Mouse (Mus musculus) urinary bladder, adult 18-20 months (tissue): ENCODE measurements around the gene Stk11.
"Not testable (repeated sequence)": the region's sequence is repeated elsewhere in the genome, so short reads cannot be mapped to it uniquely, and the experiment has no call there.

Experiments used
- DNase-seq, 2 experiments: peaks; one replicate each; pipeline ENCODE4 v3.0.0; 2022; ENCODE audit warnings: low spot score in 2 of 2, mixed read lengths in 2 of 2

Stk11 gene

GRCm38 (mm10) chr10:80157141-80157929, 41.7 kb downstream of the Stk11 start:
- DNase-seq, result no peak

GRCm38 (mm10) chr10:80158307-80158986, 42.8 kb downstream of the Stk11 start:
- DNase-seq, result peak in 1 of 2 experiments; percentile 57

GRCm38 (mm10) chr10:80159021-80159560, 43.5 kb downstream of the Stk11 start:
- no peak for DNase-seq

GRCm38 (mm10) chr10:80159561-80160454, 44.2 kb downstream of the Stk11 start:
- DNase-seq, result peak; percentile 97 to 99

- peak; percentile 80 to 88 for DNase-seq
Measured at GRCm38 (mm10) chr10:80160455-80161371, 45.1 kb downstream of the Stk11 start.

GRCm38 (mm10) chr10:80161522-80162242, 46.1 kb downstream of the Stk11 start:
- no peak for DNase-seq

- no peak for DNase-seq
Measured at GRCm38 (mm10) chr10:80162243-80162608, 46.6 kb downstream of the Stk11 start.

GRCm38 (mm10) chr10:80162716-80163299, 47.2 kb downstream of the Stk11 start:
- no peak for DNase-seq

GRCm38 (mm10) chr10:80163721-80164120, 48.1 kb downstream of the Stk11 start:
- peak; percentile 42 to 80 for DNase-seq

- no peak for DNase-seq
Measured at GRCm38 (mm10) chr10:80164161-80164997, 48.8 kb downstream of the Stk11 start.

GRCm38 (mm10) chr10:80164998-80165344, 49.4 kb downstream of the Stk11 start:
- peak; percentile 94 to 95 for DNase-seq

GRCm38 (mm10) chr10:80165392-80166128, 50.0 kb downstream of the Stk11 start, which contains the start of gene Cirbp:
Gene Cirbp, plus strand, starts transcription at chr10:80165985.
- DNase-seq, result no peak

- DNase-seq, result not testable (repeated sequence)
Measured at GRCm38 (mm10) chr10:80166136-80166535, 50.5 kb downstream of the Stk11 start.

- peak; percentile 96 to 99 for DNase-seq
Measured at GRCm38 (mm10) chr10:80167460-80168037, 51.9 kb downstream of the Stk11 start.

- DNase-seq, result peak; percentile 90
Measured at GRCm38 (mm10) chr10:80168038-80168661, 52.5 kb downstream of the Stk11 start.

GRCm38 (mm10) chr10:80169070-80169469, 53.5 kb downstream of the Stk11 start:
- DNase-seq, result no peak

GRCm38 (mm10) chr10:80169651-80170050, 54.0 kb downstream of the Stk11 start:
- DNase-seq, result no peak
